Mouse (Mus musculus) cerebellum, adult 2 months (tissue): ENCODE results near the gene Dll3. TPM values are rescaled to one million over a fixed set of nuclear protein-coding genes. Genes with fewer than 3 reads are reported as not detected.

Source experiments
- DNase-seq, 2 experiments: peaks; one replicate each; pipeline ENCODE4 v3.0.0; 2021
- H3K27ac ChIP-seq: fragments of 200-500 bp; 2 replicates; pipeline ENCODE4 v1.5.1; 2012; ENCODE audit warnings: low read length, control low read depth, inconsistent platforms; ENCODE audit not compliant: insufficient read depth
- H3K27me3 ChIP-seq: fragments of 200-500 bp; 2 replicates; pipeline ENCODE4 v1.6.1; 2012; ENCODE audit warnings: inconsistent platforms, mild to moderate bottlenecking, low read length, moderate library complexity; ENCODE audit not compliant: control insufficient read depth, insufficient read depth
- H3K4me1 ChIP-seq: fragments of 200-500 bp; 2 replicates; pipeline ENCODE4 v1.6.1; 2011; ENCODE audit warnings: low read length; ENCODE audit not compliant: control insufficient read depth, insufficient read depth
- H3K4me3 ChIP-seq: fragments of 200-500 bp; replicated peaks from 2 replicates; pipeline ENCODE3; 2011; ENCODE audit warnings: mild to moderate bottlenecking, low read depth, low read length, control low read depth; ENCODE audit not compliant: insufficient read depth
- CTCF ChIP-seq: fragments of 200-500 bp; IDR thresholded peaks from 2 replicates; pipeline ENCODE4 v1.5.1; 2011; ENCODE audit warnings: low read depth, mild to moderate bottlenecking, control low read depth, low read length, moderate library complexity, borderline replicate concordance; ENCODE audit not compliant: insufficient read depth
- POLR2A ChIP-seq: fragments of 200-500 bp; IDR thresholded peaks from 2 replicates; pipeline ENCODE4 v1.6.1; 2011; ENCODE audit warnings: low read length, control low read depth, borderline replicate concordance; ENCODE audit not compliant: insufficient read depth
- WGBS: fragments of 180-500 bp; shearing (Covaris S2); methylation state at CpG from one replicate; pipeline ENCODE4 v1.1.7; 2018; 5-methylcytosine and 5-hydroxymethylcytosine counted together
- polyA plus RNA-seq: library from polyadenylated mRNA; depleted of rRNA; stranded (reverse); fragments of >200 nt; gene quantifications from 2 replicates; pipeline ENCODE4 v1.2.3, GENCODE M21; 2012

The Dll3 gene
- polyA plus RNA-seq, 1 experiment, result 1.4 TPM

DNA sequence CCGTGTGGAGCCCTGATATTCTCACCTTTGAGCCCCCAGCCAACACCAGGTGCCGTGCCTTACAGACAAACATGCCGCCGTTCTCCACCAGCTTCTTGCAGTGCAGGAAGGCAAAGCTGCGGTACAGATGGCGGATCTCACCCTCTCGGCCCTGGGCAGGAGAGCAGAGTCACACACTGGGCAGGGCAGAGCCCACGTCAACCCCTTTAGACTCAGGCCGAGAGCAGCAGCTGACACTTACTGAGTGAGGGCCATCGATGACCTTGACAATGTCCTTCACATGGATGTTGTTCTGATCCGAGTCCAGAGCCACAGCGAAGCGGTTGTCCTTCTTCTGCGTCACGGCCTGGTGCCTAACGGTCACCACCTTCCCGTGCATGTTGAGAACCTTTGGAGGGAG is 16.7 kb upstream of the Dll3 start:
- H3K4me3 ChIP-seq, result no peak overlapping the region
- no peaks in the 10 kb centered on the region for H3K4me1 ChIP-seq
- WGBS, result 93% methylated on average over 17 of the region's 17 CpGs
- H3K27ac ChIP-seq, result no peak overlapping the region
- TF ChIP-seq POLR2A, result no peak
- no peak for TF ChIP-seq CTCF
- no peaks in the 10 kb centered on the region for H3K27me3 ChIP-seq
- no peak for DNase-seq

- no peak overlapping the region for H3K4me3 ChIP-seq
- no peaks in the 10 kb centered on the region for H3K27me3 ChIP-seq
- H3K27ac ChIP-seq, result no peak overlapping the region
- no peak for TF ChIP-seq CTCF
- TF ChIP-seq POLR2A, result no peak
- no peak for DNase-seq
- WGBS, result 91% methylated on average over 3 of the region's 3 CpGs
- no peaks in the 10 kb centered on the region for H3K4me1 ChIP-seq
Observed at GRCm38 (mm10) chr7:28318036-28318435, 16.0 kb upstream of the Dll3 start.

DNA sequence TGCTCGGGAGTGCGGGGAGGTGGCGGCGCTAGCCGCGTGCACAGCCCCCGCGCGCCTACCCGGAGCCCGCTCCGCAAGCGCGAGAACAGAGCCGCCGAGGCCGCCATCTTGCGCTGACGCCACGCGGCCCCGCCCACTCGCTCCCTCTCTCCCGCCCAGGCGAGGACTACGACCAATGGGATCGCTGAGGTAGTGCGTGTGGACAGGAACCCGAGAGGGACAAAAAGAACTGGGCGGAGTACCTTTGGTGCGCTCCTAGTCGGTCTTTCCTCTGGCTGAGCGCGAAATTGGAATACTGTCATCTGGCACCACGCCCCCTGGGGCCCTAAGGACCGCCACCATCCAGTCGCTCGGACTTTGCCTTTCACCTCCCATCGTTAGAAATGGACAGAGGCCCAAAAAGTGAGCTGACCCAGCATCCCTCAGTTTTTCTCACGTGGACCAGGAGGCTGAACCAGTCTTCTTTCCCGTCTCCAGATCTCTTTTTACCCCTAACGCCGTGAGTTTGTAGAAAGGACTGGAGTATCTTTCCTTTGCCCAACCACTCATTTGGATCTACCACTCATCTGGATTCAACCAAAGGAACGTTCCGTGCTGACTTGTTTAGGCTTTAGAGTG is 10.0 kb upstream of the Dll3 start, which contains the start of gene Timm50:
TSS of gene Timm50 (minus strand) at position 147 of the 618 bp plus-strand sequence.
- peak; percentile 98 to 99 for DNase-seq
- H3K4me3 ChIP-seq, result peak within 1 kb of the TSS; percentile 68
- H3K27ac ChIP-seq, result no peak within 1 kb of the TSS
- H3K27me3 ChIP-seq, result no peaks in the 10 kb centered on the region
- TF ChIP-seq POLR2A, result peak; percentile 75; the same call in 1 of the 2 replicates
- TF ChIP-seq CTCF, result no peak
- H3K4me1 ChIP-seq, result no peaks in the 10 kb centered on the region; the same call in 1 of the 2 replicates
- WGBS, result under 1% methylated on average over 45 of the region's 45 CpGs

DNA sequence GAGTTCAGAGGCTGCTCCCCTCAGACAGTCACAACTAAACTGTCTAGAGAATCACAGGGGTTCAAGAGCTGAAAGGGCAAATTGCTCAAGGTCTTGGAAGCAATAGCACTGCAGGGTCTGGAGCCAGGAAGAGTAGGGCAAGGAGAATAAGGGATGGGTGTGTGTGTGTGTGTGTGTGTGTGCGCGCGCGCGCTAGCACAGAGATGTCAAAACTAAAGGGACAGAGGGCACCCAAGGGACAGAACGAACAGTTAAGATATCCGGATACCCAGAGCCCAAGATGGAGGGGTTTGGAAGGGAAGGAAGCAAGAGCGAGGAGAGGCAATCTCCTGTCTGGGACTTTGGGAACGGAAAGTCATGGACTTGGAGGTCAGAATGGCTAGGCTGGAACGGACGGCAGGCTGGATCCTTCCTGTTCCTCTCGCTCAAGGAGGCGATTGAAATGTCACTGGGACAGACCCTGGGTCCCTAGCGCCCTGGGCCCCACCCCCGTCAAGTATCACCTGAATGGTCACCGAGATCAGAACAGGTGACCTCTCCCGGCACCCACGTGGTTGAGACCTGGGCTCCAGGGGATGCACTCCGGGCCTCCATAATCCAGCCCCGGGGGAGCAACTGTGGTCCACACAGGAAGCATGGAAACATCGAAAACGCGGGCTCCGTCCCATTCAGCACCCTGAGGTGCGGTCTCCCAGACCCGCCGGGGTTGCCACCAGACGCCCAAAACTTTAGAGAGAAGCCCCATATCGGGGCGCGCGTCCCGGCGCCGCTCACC is 9.3 kb upstream of the Dll3 start:
- H3K27ac ChIP-seq, result no peak overlapping the region
- WGBS, result 3% methylated on average over 35 of the region's 35 CpGs
- no peak for TF ChIP-seq CTCF
- no peak for TF ChIP-seq POLR2A
- H3K27me3 ChIP-seq, result no peaks in the 10 kb centered on the region
- no peak for DNase-seq
- H3K4me3 ChIP-seq, result peak overlapping the region; percentile 68
- no peaks in the 10 kb centered on the region; the same call in 1 of the 2 replicates for H3K4me1 ChIP-seq

- Histone ChIP-seq H3K27ac (no peak overlapping the region), H3K27me3 (no peaks in the 10 kb centered on the region), H3K4me1 (no peaks in the 10 kb centered on the region; the same call in 1 of the 2 replicates), H3K4me3 (no peak overlapping the region)
- TF ChIP-seq POLR2A, result no peak
- no peak for TF ChIP-seq CTCF
- DNase-seq, result no peak
- WGBS, result 15% methylated on average over 9 of the region's 9 CpGs
Observed at GRCm38 (mm10) chr7:28309737-28310136, 7.7 kb upstream of the Dll3 start.

GRCm38 (mm10) chr7:28306216-28306615 is 4.2 kb upstream of the Dll3 start:
- no peak overlapping the region for H3K4me3 ChIP-seq
- DNase-seq, result no peak
- 62% methylated on average over 8 of the region's 8 CpGs for WGBS
- no peaks in the 10 kb centered on the region; the same call in 1 of the 2 replicates for H3K4me1 ChIP-seq
- H3K27ac ChIP-seq, result no peak overlapping the region
- H3K27me3 ChIP-seq, result 0 out of 2 replicates have a peak, but pooled peaks cover 1% of the 10 kb centered on the region
- TF ChIP-seq POLR2A (no peak), CTCF (no peak)

GRCm38 (mm10) chr7:28305641-28306040 is 3.6 kb upstream of the Dll3 start:
- no peak overlapping the region for H3K27ac ChIP-seq
- TF ChIP-seq POLR2A, result no peak
- TF ChIP-seq CTCF, result no peak
- no peak overlapping the region for H3K4me3 ChIP-seq
- H3K4me1 ChIP-seq, result no peaks in the 10 kb centered on the region; the same call in 1 of the 2 replicates
- 0 out of 2 replicates have a peak, but pooled peaks cover 1% of the 10 kb centered on the region for H3K27me3 ChIP-seq
- DNase-seq, result no peak
- WGBS, result 18% methylated on average over 10 of the region's 10 CpGs
